Mouse (Mus musculus) MEL (cell line): Measurements from ENCODE around the gene Gm49450. TPM values are rescaled to one million over a fixed set of nuclear protein-coding genes. Genes with fewer than 3 reads are reported as not detected.
"Not testable (repeated sequence)": the region's sequence is repeated elsewhere in the genome, so short reads cannot be mapped to it uniquely, and the experiment has no call there.

Source experiments
- DNase-seq: peaks from one replicate; pipeline ENCODE4 v3.0.0; 2011; ENCODE audit warnings: low read depth, low spot score
- H3K27ac ChIP-seq: 2 replicates; pipeline ENCODE4 v1.5.1; 2012; ENCODE audit warnings: low read depth, mild to moderate bottlenecking, control low read depth, low read length, moderate library complexity; ENCODE audit not compliant: control insufficient read depth
- H3K27me3 ChIP-seq, 2 experiments: fragments of 150-350 bp in 1 of 2; sonication (generic) in 1 of 2; 2 replicates each; pipeline ENCODE4 v1.6.1; 2012; ENCODE audit warnings: low read length in 2 of 2, mild to moderate bottlenecking in 2 of 2, improper control_type of control experiment in 1 of 2, moderate library complexity in 1 of 2; ENCODE audit not compliant: insufficient read depth in 2 of 2, control insufficient read depth in 1 of 2
- H3K36me3 ChIP-seq, 2 experiments: 2 replicates each; pipeline ENCODE4 v1.6.1; 2012 to 2014; ENCODE audit warnings: low read length in 2 of 2, improper control_type of control experiment in 1 of 2, inconsistent platforms in 1 of 2, mild to moderate bottlenecking in 1 of 2; ENCODE audit not compliant: insufficient read depth in 2 of 2, control insufficient read depth in 1 of 2
- H3K4me1 ChIP-seq, 2 experiments: fragments of 150-350 bp in 1 of 2; sonication (generic) in 1 of 2; 2 replicates each; pipeline ENCODE4 v1.6.1; 2012; ENCODE audit warnings: low read length in 2 of 2, improper control_type of control experiment in 1 of 2, mild to moderate bottlenecking in 1 of 2; ENCODE audit not compliant: insufficient read depth in 2 of 2, control insufficient read depth in 1 of 2
- H3K4me3 ChIP-seq, 2 experiments: fragments of 150-350 bp in 1 of 2; sonication (generic) in 1 of 2; 2 replicates each; pipeline ENCODE4 v1.5.1; 2012; ENCODE audit warnings: low read depth in 2 of 2, low read length in 2 of 2, mild to moderate bottlenecking in 2 of 2, moderate library complexity in 2 of 2, control low read depth in 1 of 2, improper control_type of control experiment in 1 of 2; ENCODE audit not compliant: control insufficient read depth in 1 of 2, insufficient read depth in 1 of 2
- H3K79me2 ChIP-seq: 2 replicates; pipeline ENCODE4 v1.6.1; 2012; ENCODE audit warnings: mild to moderate bottlenecking, low read length, moderate library complexity; ENCODE audit not compliant: control insufficient read depth, poor library complexity, insufficient read depth
- H3K9ac ChIP-seq: 2 replicates; pipeline ENCODE4 v1.6.1; 2012; ENCODE audit warnings: low read depth, mild to moderate bottlenecking, control low read depth, low read length, moderate library complexity; ENCODE audit not compliant: control insufficient read depth, poor library complexity, severe bottlenecking
- H3K9me3 ChIP-seq: fragments of 150-350 bp; sonication (generic); replicated peaks from 2 replicates; pipeline ENCODE4 v1.6.1; 2012; ENCODE audit warnings: mild to moderate bottlenecking, low read length, improper control_type of control experiment, moderate library complexity; ENCODE audit not compliant: insufficient read depth
- CHD2 ChIP-seq: IDR thresholded peaks from 2 replicates; pipeline ENCODE4 v1.6.1; 2011; ENCODE audit warnings: low read length, improper control_type of control experiment
- CTCF ChIP-seq, 3 experiments: IDR thresholded peaks in 2 of 3; conservative IDR thresholded peaks in 1 of 3; 2 replicates each; pipeline ENCODE4 v1.5.1; 2011 to 2012; ENCODE audit warnings: low read length in 3 of 3, low read depth in 2 of 3, mild to moderate bottlenecking in 2 of 3, improper control_type of control experiment in 1 of 3, inconsistent platforms in 1 of 3, mixed read lengths in 1 of 3, moderate library complexity in 1 of 3; ENCODE audit not compliant: control insufficient read depth in 1 of 3, insufficient read depth in 1 of 3, poor library complexity in 1 of 3, severe bottlenecking in 1 of 3
- EP300 ChIP-seq, 2 experiments: IDR thresholded peaks; 2 replicates each; pipeline ENCODE4 v1.6.1; 2011; ENCODE audit warnings: improper control_type of control experiment in 2 of 2, low read length in 2 of 2, low read depth in 1 of 2, mild to moderate bottlenecking in 1 of 2
- ETS1 ChIP-seq: IDR thresholded peaks from 2 replicates; pipeline ENCODE4 v1.6.1; 2012; ENCODE audit warnings: low read depth, mild to moderate bottlenecking, inconsistent platforms, low read length, improper control_type of control experiment, moderate library complexity
- HCFC1 ChIP-seq: IDR thresholded peaks from 2 replicates; pipeline ENCODE4 v1.6.1; 2012; ENCODE audit warnings: low read depth, mild to moderate bottlenecking, inconsistent platforms, low read length, improper control_type of control experiment, moderate library complexity
- MAFK ChIP-seq: IDR thresholded peaks from 2 replicates; pipeline ENCODE4 v1.6.1; 2011; ENCODE audit warnings: low read depth, mild to moderate bottlenecking, low read length, improper control_type of control experiment, borderline replicate concordance
- MYB ChIP-seq: IDR thresholded peaks from 2 replicates; pipeline ENCODE4 v1.6.1; 2011; ENCODE audit warnings: mild to moderate bottlenecking, low read depth, low read length, improper control_type of control experiment
- NELFE ChIP-seq: IDR thresholded peaks from 2 replicates; pipeline ENCODE4 v1.6.1; 2011; ENCODE audit warnings: low read depth, low read length, improper control_type of control experiment
- NRF1 ChIP-seq: IDR thresholded peaks from 2 replicates; pipeline ENCODE4 v1.6.1; 2014; ENCODE audit warnings: low read depth, mild to moderate bottlenecking, inconsistent platforms, low read length, improper control_type of control experiment, moderate library complexity; ENCODE audit not compliant: poor library complexity, insufficient read depth, severe bottlenecking
- POLR2A ChIP-seq, 2 experiments: IDR thresholded peaks; 2 replicates each; pipeline ENCODE4 v1.6.1; 2011 to 2012; ENCODE audit warnings: low read length in 2 of 2, mild to moderate bottlenecking in 2 of 2, control low read depth in 1 of 2, improper control_type of control experiment in 1 of 2, low read depth in 1 of 2, moderate library complexity in 1 of 2; ENCODE audit not compliant: control insufficient read depth in 1 of 2, insufficient read depth in 1 of 2, poor library complexity in 1 of 2
- POLR2AphosphoS5 ChIP-seq: IDR thresholded peaks from 2 replicates; pipeline ENCODE4 v1.6.1; 2012; ENCODE audit warnings: low read depth, borderline replicate concordance, mild to moderate bottlenecking, inconsistent platforms, low read length, moderate library complexity, mixed read lengths
- RAD21 ChIP-seq: IDR thresholded peaks from 2 replicates; pipeline ENCODE4 v1.6.1; 2011; ENCODE audit warnings: mild to moderate bottlenecking, low read depth, low read length, improper control_type of control experiment
- RCOR1 ChIP-seq: IDR thresholded peaks from 2 replicates; pipeline ENCODE4 v1.6.1; 2012; ENCODE audit warnings: low read depth, mild to moderate bottlenecking, inconsistent platforms, low read length, improper control_type of control experiment
- SMC3 ChIP-seq: IDR thresholded peaks from 2 replicates; pipeline ENCODE4 v1.6.1; 2011; ENCODE audit warnings: low read depth, low read length, improper control_type of control experiment
- TAL1 ChIP-seq: IDR thresholded peaks from 2 replicates; pipeline ENCODE4 v1.6.1; 2012; ENCODE audit warnings: mild to moderate bottlenecking, inconsistent platforms, low read length, moderate library complexity, mixed read lengths
- TBP ChIP-seq: IDR thresholded peaks from 2 replicates; pipeline ENCODE4 v1.8.0; 2011; ENCODE audit warnings: low read depth, low read length, improper control_type of control experiment
- TCF12 ChIP-seq: IDR thresholded peaks from 2 replicates; pipeline ENCODE4 v1.6.1; 2014; ENCODE audit warnings: low read depth, mild to moderate bottlenecking, inconsistent platforms, low read length, improper control_type of control experiment, moderate library complexity
- UBTF ChIP-seq: IDR thresholded peaks from 2 replicates; pipeline ENCODE4 v1.6.1; 2012; ENCODE audit warnings: low read depth, mild to moderate bottlenecking, inconsistent platforms, low read length, improper control_type of control experiment, moderate library complexity, borderline replicate concordance; ENCODE audit not compliant: insufficient read depth
- USF1 ChIP-seq: IDR thresholded peaks from 2 replicates; pipeline ENCODE4 v1.6.1; 2014; ENCODE audit warnings: low read depth, mild to moderate bottlenecking, inconsistent platforms, low read length, improper control_type of control experiment, moderate library complexity
- ZC3H11A ChIP-seq: IDR thresholded peaks from 2 replicates; pipeline ENCODE4 v1.6.1; 2012; ENCODE audit warnings: low read depth, mild to moderate bottlenecking, inconsistent platforms, low read length, improper control_type of control experiment
- polyA plus RNA-seq, 2 experiments: library from polyadenylated mRNA; stranded (reverse) in 1 of 2; unstranded in 1 of 2; fragments of >175 nt in 1 of 2; fragments of >200 nt in 1 of 2; gene quantifications; 2 replicates each; pipeline versions ENCODE4 v1.2.1 to v1.2.4; 2012; ENCODE audit warnings: low replicate concordance in 2 of 2, low read depth in 1 of 2; ENCODE audit not compliant: insufficient read length in 2 of 2, insufficient read depth in 1 of 2, missing spikeins in 1 of 2
- total RNA-seq: library from RNA; depleted of rRNA; stranded (reverse); fragments of 300-350 nt; gene quantifications from 2 replicates; pipeline ENCODE4 v1.2.3, GENCODE M21; 2012

Gene Gm49450
- total and polyA plus RNA-seq, 3 experiments = not detected

- no peaks in the 10 kb centered on the region for H3K9me3 ChIP-seq
- H3K79me2 ChIP-seq = no peaks in the 10 kb centered on the region
- no peak overlapping the region for H3K4me3 ChIP-seq
- no peak overlapping the region for H3K27ac ChIP-seq
- H3K4me1 ChIP-seq = no peaks in the 10 kb centered on the region
- H3K36me3 ChIP-seq = no peaks in the 10 kb centered on the region
- H3K9ac ChIP-seq = no peak overlapping the region
- no peak for DNase-seq
- TF ChIP-seq CHD2 (no peak), TAL1 (no peak), UBTF (no peak), HCFC1 (no peak), SMC3 (no peak), RCOR1 (no peak), EP300 (IDR thresholded peaks at IDR 0.05; ENCODE audit: low read depth in 1 of 2, low read length in 2 of 2) (no peak), ZC3H11A (no peak), POLR2A (IDR thresholded peaks at IDR 0.05; ENCODE audit: control insufficient read depth in 1 of 2, insufficient read depth in 1 of 2, low read depth in 1 of 2, low read length in 2 of 2, poor library complexity in 1 of 2) (no peak), POLR2AphosphoS5 (no peak), USF1 (no peak), MAFK (no peak), TCF12 (no peak), TBP (no peak), ETS1 (no peak), NELFE (no peak), RAD21 (no peak), MYB (no peak), CTCF (IDR thresholded peaks at IDR 0.05 in 2 of 3, conservative IDR thresholded peaks at IDR 0.05 in 1 of 3; ENCODE audit: control insufficient read depth in 1 of 3, insufficient read depth in 1 of 3, low read depth in 2 of 3, low read length in 3 of 3, poor library complexity in 1 of 3, severe bottlenecking in 1 of 3) (no peak), NRF1 (no peak)
- TF ChIP-seq, all 39 proteins: peak for 0
- peaks cover 16 to 20% of the 10 kb centered on the region in 2 experiments for H3K27me3 ChIP-seq
Measured at GRCm38 (mm10) chr15:98973015-98973614, 19.8 kb upstream of the Gm49450 start.

GRCm38 (mm10) chr15:98971576-98972320 is 18.4 kb upstream of the Gm49450 start:
- not testable (repeated sequence) for H3K9ac ChIP-seq, DNase-seq, H3K4me3 ChIP-seq, H3K9me3 ChIP-seq, H3K4me1 ChIP-seq, H3K79me2 ChIP-seq, H3K36me3 ChIP-seq, H3K27ac ChIP-seq
- peaks cover 14 to 16% of the 10 kb centered on the region in 2 experiments for H3K27me3 ChIP-seq
